In genomic region chr7:81571108-81571940, GRCm38 (mm10) we compare ENCODE assay signal across 8 mouse cellular contexts. TPM values are rescaled to one million over a fixed set of nuclear protein-coding genes. Genes with fewer than 3 reads are reported as not detected.
DNase-seq lines count a peak whose midpoint lies in the region; ATAC-seq lines count a peak whose summit lies in the region.

Gene Whamm, plus strand, starts transcription at chr7:81571266.

- H3K4me1 ChIP-seq in forebrain, embryonic 14.5 days (ENCODE audit: control insufficient read depth, insufficient read depth, low read length) = peaks cover 12% of the 10 kb centered on the region
- peaks cover 25% of the 10 kb centered on the region for H3K4me1 ChIP-seq in neural tube, embryonic 15.5 days

- peaks cover 13% of the 10 kb centered on the region; the same call in 1 of the 2 replicates for H3K36me3 ChIP-seq in forebrain, embryonic 14.5 days (ENCODE audit: control insufficient read depth, insufficient read depth, low read length)
- peaks cover 10% of the 10 kb centered on the region; the same call in 1 of the 2 replicates for H3K36me3 ChIP-seq in neural tube, embryonic 15.5 days

- peak within 1 kb of the TSS; percentile 89 for H3K9ac ChIP-seq in forebrain, embryonic 14.5 days (ENCODE audit: low read length)
- peak within 1 kb of the TSS; percentile 94 for H3K9ac ChIP-seq in neural tube, embryonic 15.5 days (replicated peaks)

- under 1% methylated on average over 95 of the region's 96 CpGs for WGBS in forebrain, embryonic 14.5 days
- WGBS in neural tube, embryonic 15.5 days = under 1% methylated on average over 78 of the region's 96 CpGs

- intact Hi-C loops in heart, postnatal 14 days (cut with DNase I) = loop anchor here (1.0 to 5.0 kb wide), 2 partner anchors 48 to 224 kb away; partner anchors contain the start of gene Rps17

- peak; percentile 100 for ATAC-seq in forebrain, embryonic 14.5 days
- ATAC-seq in neural tube, embryonic 15.5 days (ENCODE audit: low FRiP score) = peak; percentile 100

- peak within 1 kb of the TSS; percentile 84 for H3K4me3 ChIP-seq in forebrain, embryonic 14.5 days (ENCODE audit: low read depth, low read length)
- peak within 1 kb of the TSS; percentile 62 for H3K4me3 ChIP-seq in neural tube, embryonic 15.5 days (replicated peaks)

- DNase-seq in ES-CJ7 (ENCODE audit: low read depth, low spot score) = peak; percentile 96
- peak; percentile 85 for DNase-seq in cerebellum, adult 11 months
- peak; percentile 98 for DNase-seq in forebrain, embryonic 14.5 days (ENCODE audit: low spot score)
- peak; percentile 90 to 92 for DNase-seq in heart, postnatal 14 days
- peak; percentile 94 for DNase-seq in layer of hippocampus, adult 11-12 months (ENCODE audit: low spot score)
- DNase-seq in lung, adult 18-20 months = peak; percentile 96 to 97
- DNase-seq in testis, postnatal 14 days (ENCODE audit: low spot score) = peak; percentile 95

- peak within 1 kb of the TSS; percentile 75 for H3K4me2 ChIP-seq in forebrain, embryonic 14.5 days (ENCODE audit: low read length)
- peak within 1 kb of the TSS; percentile 73 for H3K4me2 ChIP-seq in neural tube, embryonic 15.5 days

- peak within 1 kb of the TSS; percentile 95 for H3K27ac ChIP-seq in forebrain, embryonic 14.5 days (ENCODE audit: low read depth, low read length)
- peak within 1 kb of the TSS; percentile 94 for H3K27ac ChIP-seq in neural tube, embryonic 15.5 days (replicated peaks)

- H3K27me3 ChIP-seq in forebrain, embryonic 14.5 days (replicated peaks; ENCODE audit: control insufficient read depth, insufficient read depth, low read length) = no peaks in the 10 kb centered on the region
- no peaks in the 10 kb centered on the region for H3K27me3 ChIP-seq in neural tube, embryonic 15.5 days (replicated peaks)

- no peaks in the 10 kb centered on the region for H3K9me3 ChIP-seq in forebrain, embryonic 14.5 days (replicated peaks; ENCODE audit: control insufficient read depth, low read length)
- no peaks in the 10 kb centered on the region for H3K9me3 ChIP-seq in neural tube, embryonic 15.5 days (replicated peaks)

RNA-seq across cellular contexts. Expression of gene Whamm, which starts in this region (rescaled TPM):
- 4.7 and 5.8 TPM in 2 replicates for polyA plus RNA-seq in forebrain, embryonic 14.5 days (2014; fragmentation: Nextera tagmentation; extraction: Ambion mirVana)
- total RNA-seq in heart, postnatal 14 days (2021) = 1 to 10 TPM; 8.6 to 9.1 TPM
- 6.6 and 8.1 TPM in 2 replicates for polyA plus RNA-seq in neural tube, embryonic 15.5 days (2015; fragmentation: Nextera tagmentation; extraction: Ambion mirVana)

Comparison
In these comparisons a context has a peak if more than half of its experiments do, and no peak if none do; other contexts are left out.
1. Peak in every context shown above with its lines: DNase-seq, ATAC-seq, H3K4me3 ChIP-seq and H3K27ac ChIP-seq.